Mouse (Mus musculus) adrenal gland, postnatal 4 days (tissue): ENCODE data around the gene Chic1. TPM values are rescaled to one million over a fixed set of nuclear protein-coding genes. Genes with fewer than 3 reads are reported as not detected.
A peak's percentile ranks its signal among the peaks of the same experiment; 100 is the strongest.

ENCODE experiments used
- DNase-seq, 2 experiments: peaks; one replicate each; pipeline ENCODE4 v3.0.0; 2021 to 2022; ENCODE audit warnings: low spot score in 2 of 2, mixed read lengths in 2 of 2
- long read RNA-seq, 2 experiments: library from polyadenylated mRNA; stranded (forward); transcript quantifications; one replicate each; pipeline ENCODE4 v2.0.0; 2021
- total RNA-seq, 2 experiments: library from RNA; stranded (reverse); gene quantifications; 2 replicates each; pipeline ENCODE4 v1.2.3; 2021

The Chic1 gene
- total RNA-seq: 1 to 10 TPM; 6.7 to 7.3 TPM
- long read RNA-seq, experiment 1, partial matches to known transcripts: 0 of 1 reads
- long read RNA-seq, experiment 1, other reads (novel, unspliced or antisense): 1 of 1 reads
- long read RNA-seq, experiment 2, partial matches to known transcripts: 0 of 3 reads
- long read RNA-seq, experiment 2, other reads (novel, unspliced or antisense): 3 of 3 reads

DNA sequence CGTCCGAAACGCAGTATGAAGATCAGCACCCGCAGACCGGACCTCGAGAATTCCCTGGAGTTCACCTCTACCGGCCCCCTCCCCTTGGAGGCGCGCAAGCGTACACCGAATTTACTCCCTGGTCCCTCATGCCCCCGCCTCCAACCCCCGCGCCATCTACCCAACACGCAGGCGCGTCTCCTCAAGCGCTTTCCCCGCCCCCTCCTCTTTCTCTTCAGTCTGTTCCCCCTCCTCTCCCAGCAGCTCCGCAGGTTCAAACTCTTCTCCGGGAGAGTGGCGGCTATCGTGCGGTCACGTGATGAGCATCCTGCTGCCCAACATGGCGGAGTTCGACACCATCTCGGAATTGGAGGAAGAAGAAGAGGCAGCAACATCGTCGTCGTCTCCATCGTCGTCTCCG is at the start of gene Chic1:
TSS of gene Chic1 (plus strand) at position 190 of the 400 bp plus-strand sequence.
- DNase-seq: peak; percentile 33 to 37

DNA sequence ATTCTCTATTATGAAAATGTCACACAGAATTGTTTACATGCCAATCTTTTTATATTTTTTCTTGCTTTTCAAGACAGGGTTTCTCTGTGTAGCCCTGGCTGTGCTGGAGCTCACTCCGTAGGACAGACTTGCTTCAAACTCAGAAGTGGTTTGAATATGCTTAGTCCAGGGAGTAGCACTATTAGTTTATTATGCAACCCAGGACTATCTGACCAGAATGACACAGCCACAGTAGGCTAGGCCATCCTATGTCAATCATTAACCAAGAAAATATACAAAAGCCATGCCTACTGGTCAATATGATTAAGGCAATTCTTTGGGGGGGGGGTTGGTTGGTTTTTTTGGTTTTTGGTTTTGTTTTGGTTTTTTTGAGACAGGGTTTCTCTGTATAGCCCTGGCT is 48.0 kb upstream of the Chic1 start:
- DNase-seq: no peak

DNA sequence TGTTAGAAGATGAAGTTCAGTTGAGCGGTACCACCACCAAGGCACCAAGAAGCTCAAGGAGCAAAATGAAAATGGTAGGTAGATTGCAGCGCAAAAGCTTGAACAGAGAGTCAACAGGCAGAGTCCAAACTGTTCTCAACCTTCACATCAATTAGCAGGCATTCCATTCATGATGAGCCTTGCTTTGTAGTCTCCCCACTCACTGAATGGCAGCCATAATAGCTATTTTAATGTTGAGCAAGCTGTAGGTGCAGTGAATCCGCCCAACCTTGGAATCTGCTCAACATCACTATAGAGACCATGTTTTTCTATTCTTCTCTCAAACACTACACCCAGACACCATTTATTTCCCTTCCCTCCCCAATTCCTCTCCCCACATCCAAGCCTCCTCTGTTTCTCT is 44.6 kb upstream of the Chic1 start:
- DNase-seq: no peak

DNA sequence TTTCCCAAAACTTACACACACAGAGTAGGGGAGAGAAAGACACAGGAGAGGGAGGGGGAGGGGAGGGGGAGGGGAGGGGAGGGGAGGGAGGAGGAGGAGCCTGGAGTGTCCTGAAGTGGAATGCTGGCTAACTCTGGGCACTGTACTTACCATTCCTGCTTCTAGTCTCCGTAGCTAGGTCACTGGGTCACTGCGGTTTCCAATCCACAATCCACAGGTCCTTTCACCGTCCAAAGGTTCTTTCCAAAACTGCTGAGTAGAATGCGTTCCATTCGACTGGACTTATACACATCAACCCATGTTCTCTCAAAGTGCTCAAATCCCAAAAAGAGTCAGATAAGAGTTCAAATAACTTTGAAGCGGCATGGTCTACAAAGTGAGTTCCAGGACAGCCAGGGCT is 42.1 kb upstream of the Chic1 start:
- DNase-seq: no peak

DNA sequence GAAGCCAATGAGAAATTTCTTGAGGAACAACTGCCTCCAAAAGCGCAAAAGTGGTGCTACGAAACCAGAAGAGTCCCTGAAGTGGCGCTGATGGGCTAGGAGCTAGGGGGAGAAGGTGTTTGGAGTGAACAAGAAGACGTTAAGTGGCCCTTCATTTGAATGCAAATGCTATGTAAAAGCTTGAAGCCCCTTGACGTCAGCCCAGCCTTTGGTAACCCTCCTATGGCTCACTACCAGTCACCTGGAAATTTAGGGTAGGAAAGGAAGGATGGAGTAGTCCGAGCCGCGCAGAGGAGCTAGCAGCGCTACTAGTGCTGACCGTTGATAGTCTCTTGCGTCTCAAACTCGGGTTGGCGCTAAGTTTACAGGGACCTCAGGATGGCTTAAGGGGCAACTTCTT is 35.1 kb upstream of the Chic1 start, which contains the start of gene Cdx4:
TSS of gene Cdx4 (plus strand) at position 253 of the 400 bp plus-strand sequence.
- no peak for DNase-seq

DNA sequence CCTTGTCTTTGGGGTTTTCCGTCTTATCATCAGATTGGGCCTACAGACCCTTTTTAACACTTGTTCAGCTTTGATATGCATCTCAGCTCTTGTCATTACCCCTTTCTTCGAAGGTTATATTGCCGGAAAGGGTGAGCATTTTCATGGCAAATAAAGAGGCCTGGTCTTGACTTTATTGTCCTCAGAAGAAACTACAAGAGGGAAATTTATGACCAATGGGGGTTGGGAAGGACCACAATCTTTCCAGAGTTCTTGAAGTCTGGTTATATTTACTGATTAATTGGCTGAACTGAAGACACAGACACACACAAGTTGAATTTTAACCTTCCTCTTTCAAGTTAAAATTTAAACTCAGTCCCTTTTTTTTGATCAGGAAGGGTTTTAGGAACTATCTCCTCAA is 30.4 kb upstream of the Chic1 start:
- no peak for DNase-seq

DNA sequence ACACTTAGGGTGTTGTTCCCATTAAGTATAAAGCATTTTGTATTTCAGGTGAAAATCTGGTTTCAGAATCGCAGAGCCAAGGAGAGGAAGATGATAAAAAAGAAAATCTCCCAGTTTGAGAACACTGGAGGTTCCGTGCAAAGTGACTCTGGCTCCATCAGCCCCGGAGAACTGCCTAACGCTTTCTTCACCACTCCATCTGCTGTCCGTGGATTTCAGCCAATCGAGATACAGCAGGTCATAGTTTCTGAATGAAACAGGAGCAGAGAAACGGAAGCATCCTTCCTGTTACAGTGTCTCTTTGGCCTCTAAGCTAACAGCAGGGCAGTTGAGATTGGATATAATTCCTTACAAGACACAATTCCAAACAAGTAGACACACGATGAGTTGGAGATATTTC is 26.9 kb upstream of the Chic1 start:
- DNase-seq: no peak

DNA sequence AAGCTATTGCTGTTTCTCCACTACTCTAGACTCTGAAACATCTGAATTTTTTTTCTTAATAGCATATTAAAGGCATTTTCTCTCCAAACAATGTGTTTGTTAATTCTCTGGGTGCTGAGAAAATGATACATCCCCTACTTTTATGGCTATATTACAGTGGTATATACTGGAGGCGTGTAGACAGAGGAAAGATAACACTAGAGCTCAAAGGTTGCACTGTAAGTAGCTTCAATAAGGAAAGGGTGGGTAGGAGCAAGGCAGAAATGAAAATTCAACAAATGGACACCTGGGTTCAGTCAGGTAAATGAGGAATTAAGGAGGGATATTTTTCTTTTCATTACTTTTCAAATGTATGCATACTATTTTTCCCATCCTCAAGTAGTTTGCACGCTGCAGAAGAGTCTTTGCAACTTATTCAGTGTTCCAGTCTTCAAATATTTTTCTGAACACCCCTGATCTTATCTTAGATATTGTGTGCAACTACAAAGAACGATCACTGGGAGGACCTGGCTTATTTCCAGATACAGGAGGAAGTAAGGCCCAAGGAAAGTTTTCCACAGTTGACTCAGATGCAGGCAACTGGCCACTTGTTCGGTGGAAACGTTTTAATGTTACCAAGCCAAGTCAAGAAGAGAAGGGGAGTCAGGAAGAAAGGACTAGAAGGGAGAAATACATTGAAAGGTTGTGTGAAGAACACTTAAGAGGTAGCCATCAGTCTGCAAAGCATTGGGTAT is 25.0 kb upstream of the Chic1 start:
- no peak for DNase-seq

DNA sequence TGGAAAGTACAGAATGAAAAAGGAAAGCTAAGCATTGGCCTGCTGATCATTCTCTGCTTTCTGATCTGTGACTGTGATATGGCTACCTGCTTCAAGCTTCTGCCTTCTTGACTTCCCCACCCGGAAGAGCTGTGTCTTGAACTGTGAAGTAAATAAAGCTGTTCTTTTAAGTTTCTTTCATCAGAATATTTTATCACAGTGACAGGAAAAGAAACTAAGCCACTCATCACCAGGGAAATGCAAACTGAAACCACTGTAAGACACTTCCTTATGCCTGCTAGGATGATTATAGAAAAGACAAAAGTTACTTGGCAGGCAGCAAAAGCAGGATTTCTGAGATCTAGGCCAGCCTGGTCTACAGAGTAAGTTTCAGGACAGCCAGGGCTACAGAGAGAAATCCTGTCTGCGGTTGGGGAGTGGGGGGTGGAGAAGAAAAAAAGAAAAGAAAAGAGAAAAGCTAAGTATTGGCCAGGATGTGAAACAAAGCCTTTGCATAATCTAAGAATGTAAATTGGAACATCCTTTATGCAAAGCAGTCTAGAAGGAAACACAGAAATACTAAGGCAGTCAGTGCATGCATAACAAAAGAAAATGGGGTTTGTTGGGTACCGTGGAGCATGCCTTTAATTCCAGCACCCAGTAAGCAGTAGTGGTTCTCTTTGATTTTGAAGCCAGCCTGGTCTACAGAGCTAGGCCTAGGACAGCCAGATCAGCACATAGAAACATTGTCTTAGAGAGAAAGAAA is 14.7 kb upstream of the Chic1 start:
- no peak for DNase-seq

DNA sequence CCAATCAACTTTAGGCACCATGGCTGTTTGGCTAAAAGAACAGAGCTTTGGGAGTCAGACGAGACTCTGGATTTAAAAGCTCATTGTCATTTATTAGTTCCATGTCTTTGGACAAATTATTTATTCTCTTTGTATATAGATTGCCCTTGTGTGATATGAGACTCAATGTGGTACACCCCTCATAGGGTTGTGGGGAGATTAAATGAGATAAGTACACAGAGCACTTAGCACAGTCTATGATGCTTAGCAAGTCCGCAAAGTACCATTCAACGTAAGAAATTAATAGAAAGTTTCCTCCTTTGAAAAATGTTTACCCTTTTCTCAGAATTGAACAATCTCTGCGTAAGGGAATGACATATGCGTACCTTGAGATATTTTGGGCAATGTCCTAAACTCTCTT is 492 bp upstream of the Chic1 start:
- no peak for DNase-seq

DNA sequence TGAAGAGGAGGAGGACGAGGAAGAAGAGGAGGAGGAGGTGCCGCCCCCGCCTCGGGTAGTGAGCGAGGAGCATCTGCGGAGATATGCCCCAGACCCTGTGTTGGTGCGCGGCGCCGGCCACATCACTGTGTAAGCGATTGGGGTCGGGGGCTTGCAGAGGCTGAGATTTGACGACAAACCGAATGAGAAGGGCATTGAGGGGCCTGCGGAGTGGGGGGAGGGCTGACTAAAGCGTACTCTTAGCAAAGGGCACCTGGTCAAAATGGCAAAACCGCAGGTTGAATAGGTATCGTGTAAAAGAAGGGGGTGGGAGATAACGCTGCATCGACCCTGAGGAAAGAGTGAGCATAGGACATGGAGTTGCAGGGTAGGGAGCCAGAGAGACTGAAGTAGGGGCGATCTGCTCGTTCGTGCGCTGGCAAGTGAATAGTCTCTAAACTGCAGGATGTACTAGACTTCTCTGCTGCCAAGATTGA is 523 bp downstream of the Chic1 start:
- DNase-seq: no peak

DNA sequence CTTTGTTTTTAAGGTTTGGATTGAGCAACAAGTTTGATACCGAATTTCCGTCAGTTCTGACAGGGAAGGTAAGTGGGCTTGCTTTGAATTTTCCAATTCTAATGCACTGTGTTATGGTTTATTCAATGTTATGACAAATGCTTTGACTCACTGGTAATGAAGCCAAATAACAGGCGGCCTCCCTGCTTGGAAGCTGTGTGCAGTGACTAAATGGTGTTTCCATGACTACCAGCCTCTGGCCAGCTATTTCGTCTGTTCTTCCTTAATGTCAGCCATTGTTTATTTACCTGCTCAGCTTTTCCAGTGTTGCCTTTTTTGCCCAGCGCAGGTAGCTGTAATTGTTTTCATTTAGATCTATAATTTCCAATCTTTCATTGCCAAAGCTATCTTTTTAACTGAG is 9.9 kb downstream of the Chic1 start:
- peak in 1 of 2 experiments; percentile 2 for DNase-seq

DNA sequence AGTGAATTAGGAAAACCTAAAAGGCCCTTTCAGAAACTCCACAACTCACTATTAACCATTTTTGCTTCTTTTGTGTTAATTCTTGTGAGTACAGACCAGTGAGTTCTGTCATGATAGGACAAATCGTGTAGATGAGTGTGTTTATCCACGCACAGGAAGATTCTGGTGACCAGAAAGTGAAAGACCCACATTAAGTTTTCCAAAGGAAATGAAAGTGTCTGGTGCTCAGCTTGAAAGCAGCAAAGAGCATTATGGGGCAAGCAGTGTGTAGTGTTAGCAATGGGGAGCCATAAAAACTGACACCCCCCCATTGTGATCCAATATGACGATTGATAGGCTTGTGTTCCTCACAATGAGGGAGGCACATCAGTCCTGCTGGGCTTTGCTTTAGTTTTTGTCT is 12.4 kb downstream of the Chic1 start:
- DNase-seq: no peak

DNA sequence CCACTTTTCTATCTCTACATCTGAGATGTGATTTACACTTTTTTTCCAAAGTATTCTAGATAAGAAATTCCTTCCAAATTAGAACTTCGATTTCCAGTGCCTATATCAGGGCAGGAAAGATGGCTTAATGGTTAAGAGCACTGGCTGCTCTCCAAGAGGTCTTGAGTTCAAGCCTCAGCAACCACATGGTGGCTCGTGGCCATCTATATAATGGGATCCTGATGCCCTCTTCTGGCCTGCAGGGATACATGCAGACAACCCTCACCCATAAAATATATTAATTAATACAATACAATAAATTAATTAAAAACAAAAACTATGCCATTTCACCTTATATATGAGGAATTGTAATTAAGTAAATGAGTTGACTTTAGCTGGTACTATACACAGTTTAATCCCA is 14.9 kb downstream of the Chic1 start:
- DNase-seq: no peak

DNA sequence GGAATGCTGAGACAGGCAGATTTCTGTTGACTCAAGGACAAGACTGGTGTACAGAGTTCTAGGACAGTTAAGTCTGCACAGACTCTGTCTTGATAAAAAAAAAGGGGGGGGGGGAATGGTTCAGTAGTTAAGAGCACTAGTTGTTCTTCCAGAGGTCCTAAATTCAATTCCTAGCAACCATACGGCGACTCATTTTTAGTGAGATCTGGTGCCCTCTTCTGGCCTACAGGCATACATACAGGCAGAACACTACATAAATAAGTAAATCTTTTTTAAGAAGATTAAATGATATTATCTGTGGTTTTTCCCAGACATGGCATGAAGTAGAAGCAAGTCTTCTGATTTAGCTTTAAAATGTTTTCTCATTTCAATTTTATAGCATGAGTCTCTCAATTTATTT is 15.4 kb downstream of the Chic1 start:
- DNase-seq: no peak

DNA sequence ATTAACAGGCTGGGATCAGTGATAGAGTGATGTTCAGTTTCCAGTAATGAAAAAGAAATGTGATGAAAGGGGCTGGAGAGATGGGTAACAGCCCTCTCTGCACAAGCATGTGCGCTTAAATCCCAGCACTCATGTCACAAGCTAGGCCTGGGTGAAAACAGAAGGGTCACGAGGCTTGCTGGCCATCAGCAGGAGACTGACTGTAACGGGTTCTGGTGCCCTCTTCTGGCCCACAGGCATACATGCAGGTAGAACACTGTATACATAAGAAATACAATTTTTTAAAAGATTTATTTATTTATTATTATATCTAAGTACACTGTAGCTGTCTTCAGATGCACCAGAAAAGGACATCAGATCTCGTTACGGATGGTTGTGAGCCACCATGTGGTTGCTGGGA is 18.0 kb downstream of the Chic1 start:
- no peak for DNase-seq

DNA sequence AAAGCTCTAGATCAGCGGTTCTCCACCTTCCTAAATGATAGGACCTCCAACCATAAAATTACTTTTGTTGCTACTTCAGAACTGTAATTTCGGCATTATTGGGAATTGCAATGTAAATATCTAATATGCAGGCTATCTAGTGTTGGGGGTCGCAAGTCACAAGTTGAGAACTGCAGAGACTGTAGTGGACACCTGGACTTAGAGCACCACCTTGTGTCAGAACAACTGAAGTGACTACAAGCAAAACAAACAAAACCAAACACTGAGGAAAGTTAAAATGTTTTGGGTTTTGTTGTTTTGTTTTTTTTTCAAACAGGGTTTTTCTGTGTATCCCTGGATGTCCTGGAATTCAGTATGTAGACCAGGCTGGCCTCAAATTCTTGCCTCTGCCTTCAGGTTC is 28.3 kb downstream of the Chic1 start:
- no peak for DNase-seq

DNA sequence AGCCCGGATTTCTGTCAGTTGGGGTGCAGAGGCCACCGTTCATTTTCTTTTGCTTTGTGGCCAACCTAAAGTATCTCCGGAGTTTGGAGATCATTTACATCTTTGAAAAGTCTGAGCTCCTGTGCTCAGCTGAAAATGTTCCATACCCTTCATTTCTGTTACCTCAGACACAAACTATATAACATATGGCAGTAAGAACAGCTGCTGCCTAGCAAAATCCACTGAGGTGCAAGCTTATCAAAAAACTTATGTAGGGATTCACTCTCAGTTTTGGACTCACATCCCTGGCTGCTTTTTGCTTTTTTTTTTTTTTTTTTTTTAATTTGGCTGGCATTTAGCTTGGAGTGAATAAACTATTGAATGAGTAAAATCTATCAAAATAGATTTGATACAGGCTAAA is 31.9 kb downstream of the Chic1 start:
- no peak for DNase-seq

DNA sequence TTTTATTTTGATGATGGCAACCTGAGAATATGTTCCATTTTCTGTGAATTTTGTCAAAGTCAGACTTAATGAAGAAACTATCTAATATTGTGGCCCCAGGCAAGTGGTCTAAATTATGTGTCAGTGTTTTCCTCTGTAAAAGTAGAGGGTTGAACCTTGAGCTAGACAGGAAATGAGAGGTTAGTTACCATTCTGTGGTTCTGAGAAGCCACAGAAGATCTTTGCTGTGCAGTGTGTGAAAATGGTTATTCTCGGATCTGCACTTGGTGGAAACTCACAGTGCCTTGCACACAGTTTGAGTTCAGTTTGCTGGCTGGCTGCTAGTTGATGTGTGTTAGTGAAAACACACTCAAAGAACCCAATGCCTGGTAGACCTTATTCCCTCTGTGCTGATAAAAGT is 37.6 kb downstream of the Chic1 start:
- DNase-seq: no peak

DNA sequence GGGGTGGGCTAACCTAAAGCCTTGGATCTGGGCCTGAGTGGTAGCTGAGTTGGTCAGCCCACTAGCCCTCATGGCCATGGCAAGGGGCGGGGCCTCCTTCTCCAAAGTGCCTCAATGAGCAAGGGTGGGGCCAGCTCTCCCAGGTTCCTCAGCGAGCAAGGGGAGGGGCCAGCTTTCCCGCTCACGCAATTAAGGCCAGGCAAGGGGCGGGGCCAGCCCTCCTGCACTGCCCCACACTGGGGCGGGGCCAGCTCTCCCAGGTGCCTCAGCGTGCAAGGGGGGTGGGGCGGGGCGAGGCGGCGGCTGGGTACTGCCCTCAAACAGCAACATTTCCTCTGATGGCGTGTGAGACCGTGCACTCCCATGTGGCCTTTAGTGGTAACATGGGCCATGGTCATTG is 48.7 kb downstream of the Chic1 start:
- DNase-seq: no peak

DNA sequence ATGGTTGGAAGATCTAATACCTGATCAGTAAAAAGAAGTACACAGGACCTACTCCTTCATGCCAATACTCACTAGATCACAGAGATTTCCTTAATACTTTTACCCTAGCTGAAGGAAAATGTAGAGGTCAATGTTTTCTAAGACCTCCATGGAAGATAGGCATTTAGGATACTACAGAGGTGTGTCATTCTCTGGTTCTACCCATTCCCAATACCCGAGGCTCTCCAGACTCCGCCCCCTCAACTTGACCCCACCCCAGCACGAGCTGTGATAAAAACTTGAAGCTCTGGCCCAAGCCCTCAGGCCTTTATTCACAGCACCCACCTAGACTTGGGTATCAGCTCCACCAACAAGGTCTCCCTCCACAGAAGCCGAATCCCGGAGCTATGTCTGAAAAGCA is 57.9 kb downstream of the Chic1 start, which contains the start of gene Tsx:
TSS of gene Tsx (plus strand) at position 301 of the 400 bp plus-strand sequence.
- DNase-seq: no peak

DNA sequence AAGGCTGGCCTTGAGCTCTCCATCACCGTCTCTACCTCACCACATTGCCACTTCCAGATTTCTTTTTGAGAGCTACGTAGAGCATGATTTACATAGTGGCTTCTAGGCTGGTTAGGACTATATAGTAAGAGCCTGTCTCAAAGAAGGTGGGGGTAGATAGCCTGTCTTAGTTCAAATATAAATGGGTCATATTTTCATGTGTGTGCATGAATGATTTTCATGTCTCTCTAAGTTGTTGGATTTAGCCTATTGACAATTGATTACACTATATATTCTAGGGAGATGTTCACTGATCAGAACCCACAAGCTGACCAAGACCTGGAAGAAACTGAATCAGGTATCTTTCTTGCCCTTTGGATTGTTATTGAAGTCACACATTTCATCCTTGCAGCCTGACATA is 65.4 kb downstream of the Chic1 start, which contains the start of gene Gm26992:
TSS of gene Gm26992 (plus strand) at position 301 of the 400 bp plus-strand sequence.
- no peak for DNase-seq
